Mouse (Mus musculus): ENCODE measurements around the gene Gm20388.

DNA sequence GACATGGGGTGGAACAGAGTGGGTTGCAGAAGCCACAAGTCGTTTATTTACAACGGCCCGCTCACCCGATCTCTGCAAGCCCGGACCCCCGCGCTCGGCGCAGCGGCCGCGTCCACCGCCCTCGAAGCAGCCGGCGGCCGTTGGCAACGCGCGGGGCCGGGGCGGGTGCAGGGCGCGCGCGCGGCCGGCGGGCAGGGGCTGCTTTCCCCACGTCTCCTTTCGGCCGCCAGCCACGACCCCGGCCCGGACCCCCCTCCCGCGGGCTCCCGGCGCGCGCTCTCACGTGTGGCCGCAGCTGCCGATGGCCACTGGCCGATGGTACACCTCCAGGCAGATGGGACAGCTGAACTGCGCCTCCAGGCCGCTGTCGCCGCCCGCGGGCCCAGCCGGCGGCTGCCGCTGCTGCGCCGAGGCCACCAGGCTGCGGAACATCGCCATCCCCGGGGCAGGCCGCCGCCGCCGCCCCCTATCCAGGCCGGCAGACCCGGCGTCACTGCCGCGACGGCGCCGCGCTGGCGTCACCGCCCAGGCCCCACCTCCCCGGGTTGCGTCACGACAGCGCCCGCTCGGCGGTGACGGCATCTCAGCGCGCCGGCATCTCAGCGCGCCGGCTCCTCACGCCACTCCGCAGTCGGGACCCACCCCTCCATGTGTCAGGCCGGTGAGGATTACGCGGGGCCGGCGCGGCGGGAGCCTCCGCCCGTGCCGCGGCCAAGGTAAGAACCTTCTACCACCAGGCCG is 2565.1 kb downstream of the Gm20388 start, which contains the start of the genes Rnf166 and Ctu2:
- TF ChIP-seq CTCF (conservative IDR thresholded peaks at IDR 0.05; ENCODE audit: insufficient read depth, insufficient read length, low read depth, low read length) (no peak), POLR2A (IDR thresholded peaks at IDR 0.05; ENCODE audit: low read depth, low read length) (peak; percentile 28)

All from kidney, adult 2 months (tissue).